Mouse (Mus musculus) CH12.LX (cell line): ENCODE data around the gene Casp9.

Experiments used
- EP300 ChIP-seq: IDR thresholded peaks from 2 replicates; pipeline ENCODE4 v1.6.1; 2011; ENCODE audit warnings: low read length, improper control_type of control experiment
- JUN ChIP-seq: IDR thresholded peaks from 2 replicates; pipeline ENCODE4 v1.6.1; 2011; ENCODE audit warnings: low read depth, mild to moderate bottlenecking, low read length, improper control_type of control experiment, moderate library complexity; ENCODE audit not compliant: insufficient read depth
- POLR2A ChIP-seq: IDR thresholded peaks from 2 replicates; pipeline ENCODE4 v1.6.1; 2011; ENCODE audit warnings: low read depth, mild to moderate bottlenecking, improper control_type of control experiment, low read length

DNA sequence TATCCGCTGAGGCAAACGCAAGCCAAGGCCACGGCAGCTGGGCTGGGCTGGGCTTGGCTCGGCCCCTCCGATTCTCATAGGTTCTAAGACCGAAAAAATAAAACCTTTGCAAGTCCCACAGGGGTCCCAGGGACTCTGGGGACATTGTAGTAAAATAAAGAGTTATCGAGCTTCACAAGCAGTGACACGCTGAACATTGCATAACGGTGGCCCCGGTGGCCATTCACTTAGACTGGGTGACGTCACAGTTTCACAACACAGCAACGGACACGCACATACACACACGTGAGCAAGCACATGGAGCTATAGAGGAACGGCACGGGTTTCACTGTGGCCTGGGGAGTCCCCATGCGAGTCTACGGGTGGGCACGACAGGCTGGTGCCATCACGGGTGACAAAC lies 65.1 kb downstream of the Casp9 start:
- TF ChIP-seq JUN (no peak), EP300 (no peak), POLR2A (no peak)
